In the genomic region with DNA sequence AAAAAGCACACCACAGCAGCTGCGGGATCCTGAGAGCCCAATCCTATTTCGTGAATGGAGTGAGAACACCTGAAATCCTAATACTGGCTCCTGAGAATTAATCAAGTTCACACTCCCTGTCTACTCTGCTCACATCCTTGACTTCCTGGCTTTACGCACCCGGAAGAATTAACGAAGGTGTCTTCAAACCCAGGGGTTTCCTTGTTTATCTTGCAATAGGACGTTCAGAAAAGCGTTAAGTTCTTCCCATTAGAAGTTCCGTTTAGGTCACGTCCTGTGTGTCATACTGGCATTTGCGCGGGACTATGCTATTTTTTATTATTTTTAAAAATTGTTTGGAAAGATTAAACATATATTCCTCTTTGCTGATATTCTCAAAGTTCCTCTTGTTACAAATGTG, we compare ENCODE assay signal across 8 mouse cellular contexts. TPM values are rescaled to one million over a fixed set of nuclear protein-coding genes. Genes with fewer than 3 reads are reported as not detected.
DNase-seq lines count a peak whose midpoint lies in the region; ATAC-seq and TF ChIP-seq lines count a peak whose summit lies in the region.

No protein-coding gene starts in this region.

- TF ChIP-seq POLR2A in liver, adult 2 months (IDR thresholded peaks at IDR 0.05; ENCODE audit: extremely low read depth, insufficient read depth, low read length) = no peak

- peak overlapping the region; percentile 70 for H3K4me3 ChIP-seq in liver, adult 2 months (ENCODE audit: insufficient read depth, low read depth, low read length)
- peak overlapping the region; percentile 90 for H3K4me3 ChIP-seq in embryonic facial prominence, embryonic 12.5 days
- H3K4me3 ChIP-seq in intestine, postnatal 0 days (ENCODE audit: low read depth, low read length) = peak overlapping the region; percentile 99

- H3K9me3 ChIP-seq in embryonic facial prominence, embryonic 12.5 days = no peaks in the 10 kb centered on the region
- H3K9me3 ChIP-seq in intestine, postnatal 0 days (ENCODE audit: control insufficient read depth) = no peaks in the 10 kb centered on the region

- WGBS in liver, adult 2 months = 0% methylated on average over 11 of the region's 11 CpGs
- WGBS in embryonic facial prominence, embryonic 12.5 days = 3% methylated on average over 11 of the region's 11 CpGs
- under 1% methylated on average over 11 of the region's 11 CpGs for WGBS in intestine, postnatal 0 days

- peak overlapping the region; percentile 72 for H3K4me2 ChIP-seq in embryonic facial prominence, embryonic 12.5 days (replicated peaks)
- H3K4me2 ChIP-seq in intestine, postnatal 0 days (replicated peaks; ENCODE audit: low read depth) = peak overlapping the region; percentile 82

- H3K36me3 ChIP-seq in liver, adult 2 months (ENCODE audit: control insufficient read depth, insufficient read depth, low read length) = no peaks in the 10 kb centered on the region
- H3K36me3 ChIP-seq in embryonic facial prominence, embryonic 12.5 days = no peaks in the 10 kb centered on the region
- no peaks in the 10 kb centered on the region for H3K36me3 ChIP-seq in intestine, postnatal 0 days (ENCODE audit: control insufficient read depth, insufficient read depth)

- no peak for TF ChIP-seq CTCF in liver, adult 2 months (IDR thresholded peaks at IDR 0.05; ENCODE audit: low read depth, low read length)
- TF ChIP-seq CTCF in intestine, postnatal 0 days (IDR thresholded peaks at IDR 0.05; ENCODE audit: low read depth) = no peak

- no peak for DNase-seq in liver, adult 2 months (ENCODE audit: extremely low read depth, low read depth, low spot score)
- no peak for DNase-seq in liver
- no peak for DNase-seq in frontal cortex, postnatal 36 days (ENCODE audit: low spot score in 2 of 2)
- no peak for DNase-seq in layer of hippocampus, adult 11-12 months (ENCODE audit: low spot score)
- DNase-seq in adrenal gland, adult 18-20 months (ENCODE audit: low spot score in 2 of 2) = no peak

- H3K27me3 ChIP-seq in liver, adult 2 months (ENCODE audit: control insufficient read depth, insufficient read depth, low read length) = no peaks in the 10 kb centered on the region
- no peaks in the 10 kb centered on the region for H3K27me3 ChIP-seq in embryonic facial prominence, embryonic 12.5 days
- no peaks in the 10 kb centered on the region for H3K27me3 ChIP-seq in intestine, postnatal 0 days (replicated peaks; ENCODE audit: control insufficient read depth, insufficient read depth, low read length)

- H3K9ac ChIP-seq in liver, adult 2 months (ENCODE audit: low read depth, low read length) = peak overlapping the region; percentile 66
- no peak overlapping the region; the same call in 1 of the 2 replicates for H3K9ac ChIP-seq in embryonic facial prominence, embryonic 12.5 days
- H3K9ac ChIP-seq in intestine, postnatal 0 days (ENCODE audit: low read depth, low read length) = 0 out of 2 replicates have a peak overlapping the region, but pooled peaks have one; percentile 5

- H3K79me2 ChIP-seq in liver, adult 2 months (ENCODE audit: control insufficient read depth, insufficient read depth, low read length) = peaks cover 4% of the 10 kb centered on the region; the same call in 1 of the 2 replicates

- no peak for ATAC-seq in embryonic facial prominence, embryonic 12.5 days (ENCODE audit: insufficient number of reproducible peaks, insufficient read depth, low FRiP score, low TSS enrichment)
- peak; percentile 7; the same call in 1 of the 2 replicates for ATAC-seq in intestine, postnatal 0 days
- ATAC-seq in monocyte, adult 5-6 weeks (replicated peaks; ENCODE audit: insufficient number of reproducible peaks, low FRiP score, low TSS enrichment, poor library complexity, severe bottlenecking) = 0 out of 2 replicates have a peak, but pooled peaks have one; percentile 5

- peak overlapping the region; percentile 49 for H3K27ac ChIP-seq in liver, adult 2 months (replicated peaks; ENCODE audit: insufficient read depth, low read depth, low read length)
- no peak overlapping the region for H3K27ac ChIP-seq in embryonic facial prominence, embryonic 12.5 days
- peak overlapping the region; percentile 74 for H3K27ac ChIP-seq in intestine, postnatal 0 days (ENCODE audit: low read depth, low read length)

- H3K4me1 ChIP-seq in liver, adult 2 months (ENCODE audit: control insufficient read depth, insufficient read depth, low read length) = 0 out of 2 replicates have a peak, but pooled peaks cover 5% of the 10 kb centered on the region
- peaks cover 4% of the 10 kb centered on the region for H3K4me1 ChIP-seq in embryonic facial prominence, embryonic 12.5 days
- H3K4me1 ChIP-seq in intestine, postnatal 0 days (replicated peaks; ENCODE audit: control insufficient read depth, insufficient read depth, low read length) = no peaks in the 10 kb centered on the region

RNA-seq across cellular contexts. Expression of a gene that starts 0.7 kb away (rescaled TPM):
- total RNA-seq in liver, adult 2 months (2014; rRNA removed) = 18.7 and 23.4 TPM in 2 replicates
- 9.5 and 10.1 TPM in 2 replicates for polyA plus RNA-seq in liver, adult 2 months (2012; rRNA removed)
- polyA plus RNA-seq in embryonic facial prominence, embryonic 12.5 days (2016; fragmentation: Nextera tagmentation; extraction: Ambion mirVana) = 28.6 and 28.7 TPM in 2 replicates
- 27.8 and 28.2 TPM in 2 replicates for polyA plus RNA-seq in intestine, postnatal 0 days (2015; fragmentation: Nextera tagmentation; extraction: Ambion mirVana)
- total RNA-seq in monocyte, adult 5-6 weeks (2017) = 123 to 248 TPM (median 154 TPM) in 3 replicates
- 10 to 100 TPM; 28.9 to 32.8 TPM for total RNA-seq in adrenal gland, adult 18-20 months (2021)

RNA-seq across cellular contexts. Expression of a gene that starts 35.5 kb away (rescaled TPM):
- total RNA-seq in liver, adult 2 months (2014; rRNA removed) = 57.6 and 68.1 TPM in 2 replicates
- polyA plus RNA-seq in liver, adult 2 months (2012; rRNA removed) = 49.1 and 50.3 TPM in 2 replicates
- polyA plus RNA-seq in embryonic facial prominence, embryonic 12.5 days (2016; fragmentation: Nextera tagmentation; extraction: Ambion mirVana) = 207 and 219 TPM in 2 replicates
- 153 and 156 TPM in 2 replicates for polyA plus RNA-seq in intestine, postnatal 0 days (2015; fragmentation: Nextera tagmentation; extraction: Ambion mirVana)
- 252 to 293 TPM (median 259 TPM) in 3 replicates for total RNA-seq in monocyte, adult 5-6 weeks (2017)
- 100 to 1,000 TPM; 245 to 250 TPM for total RNA-seq in adrenal gland, adult 18-20 months (2021)
